Mouse (Mus musculus): ENCODE data around the gene Smarcb1. TPM values are rescaled to one million over a fixed set of nuclear protein-coding genes. Genes with fewer than 3 reads are reported as not detected.

The Smarcb1 gene
- polyA plus RNA-seq, 1 experiment from 2014 or later, result 264 TPM

GRCm38 (mm10) chr10:75883232-75883552 lies 38.2 kb downstream of the Smarcb1 start:
- H3K9me3 ChIP-seq, result no peaks in the 10 kb centered on the region
- H3K36me3 ChIP-seq, result no peaks in the 10 kb centered on the region
- 1% methylated on average over 10 of the region's 10 CpGs for WGBS
- peak overlapping the region; percentile 9; the same call in 1 of the 2 replicates for H3K4me3 ChIP-seq (replicated peaks)
- peak overlapping the region; percentile 45 for H3K4me2 ChIP-seq
- peaks cover 21% of the 10 kb centered on the region for H3K4me1 ChIP-seq (replicated peaks)
- peak; percentile 64; the same call in 1 of the 2 replicates for ATAC-seq (ENCODE audit: insufficient number of reproducible peaks, insufficient read depth, low FRiP score, low TSS enrichment, low read depth)
- no peak overlapping the region for H3K9ac ChIP-seq (replicated peaks)
- no peaks in the 10 kb centered on the region for H3K27me3 ChIP-seq
- H3K27ac ChIP-seq, result peak overlapping the region; percentile 93; the same call in 1 of the 2 replicates

DNA sequence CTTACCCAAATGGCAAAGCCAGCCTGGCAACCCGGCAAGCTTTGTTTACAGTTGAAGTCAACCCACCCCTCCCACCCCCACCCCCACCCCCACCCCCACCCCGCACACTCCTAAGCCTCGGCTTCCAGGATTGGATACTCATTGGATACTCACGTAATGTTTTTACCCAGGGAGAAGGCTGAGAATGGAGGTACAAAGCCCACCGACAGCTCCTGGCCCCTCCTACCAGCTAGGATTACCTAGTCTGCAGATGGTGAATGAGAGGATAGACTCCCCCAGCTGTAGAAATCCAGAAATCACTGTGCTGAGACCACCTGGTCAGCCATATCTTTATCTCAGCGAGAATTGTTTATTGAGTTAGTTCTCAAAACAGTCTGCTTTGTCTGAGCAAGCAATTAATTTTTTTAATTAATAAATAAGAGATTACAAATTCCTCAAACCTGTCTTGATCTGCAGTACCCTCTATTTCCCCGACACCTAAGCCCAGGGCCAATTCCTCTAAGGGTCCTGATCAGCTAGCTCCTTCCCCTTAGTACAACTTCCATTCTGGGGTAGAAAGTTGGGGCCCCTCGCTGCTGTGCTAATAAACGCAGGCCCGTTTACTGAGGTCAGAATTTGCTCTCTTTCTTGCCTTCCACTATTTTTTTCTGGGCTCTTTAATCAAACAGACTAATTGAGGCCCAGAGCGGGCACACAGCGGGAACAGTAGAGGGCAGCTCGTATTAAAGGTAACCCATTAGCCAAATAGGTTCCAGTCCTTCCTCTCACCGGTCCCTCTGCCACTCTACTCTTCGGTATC lies 38.8 kb downstream of the Smarcb1 start:
- WGBS, result 3% methylated on average over 15 of the region's 15 CpGs
- H3K36me3 ChIP-seq, result no peaks in the 10 kb centered on the region
- H3K27me3 ChIP-seq, result no peaks in the 10 kb centered on the region
- peak; percentile 45; the same call in 1 of the 2 replicates for ATAC-seq (ENCODE audit: insufficient number of reproducible peaks, insufficient read depth, low FRiP score, low TSS enrichment, low read depth)
- peak overlapping the region; percentile 45 for H3K4me2 ChIP-seq
- peak overlapping the region; percentile 93 for H3K27ac ChIP-seq
- H3K9ac ChIP-seq (replicated peaks), result no peak overlapping the region
- H3K9me3 ChIP-seq, result no peaks in the 10 kb centered on the region
- peaks cover 21% of the 10 kb centered on the region for H3K4me1 ChIP-seq (replicated peaks)
- peak overlapping the region; percentile 9 for H3K4me3 ChIP-seq (replicated peaks)

- H3K4me2 ChIP-seq, result peak overlapping the region; percentile 45
Observed at GRCm38 (mm10) chr10:75881578-75882432, 39.6 kb downstream of the Smarcb1 start.

GRCm38 (mm10) chr10:75880771-75881577 lies 40.4 kb downstream of the Smarcb1 start:
- no peak for ATAC-seq (ENCODE audit: insufficient number of reproducible peaks, insufficient read depth, low FRiP score, low TSS enrichment, low read depth)
- H3K4me2 ChIP-seq, result 0 out of 2 replicates have a peak overlapping the region, but pooled peaks have one; percentile 10
- H3K27ac ChIP-seq, result peak overlapping the region; percentile 93
- 55% methylated on average over 6 of the region's 6 CpGs for WGBS
- H3K4me1 ChIP-seq (replicated peaks), result peaks cover 21% of the 10 kb centered on the region
- no peak overlapping the region for H3K4me3 ChIP-seq (replicated peaks)
- no peak overlapping the region for H3K9ac ChIP-seq (replicated peaks)
- no peaks in the 10 kb centered on the region for H3K9me3 ChIP-seq
- no peaks in the 10 kb centered on the region for H3K36me3 ChIP-seq
- no peaks in the 10 kb centered on the region for H3K27me3 ChIP-seq

More at GRCm38 (mm10) chr10:75881578-75882432, 39.6 kb downstream of the Smarcb1 start:
- ATAC-seq (ENCODE audit: insufficient number of reproducible peaks, insufficient read depth, low FRiP score, low TSS enrichment, low read depth), result peak; percentile 22; the same call in 1 of the 2 replicates
- Histone ChIP-seq H3K27me3 (no peaks in the 10 kb centered on the region), H3K36me3 (no peaks in the 10 kb centered on the region), H3K4me1 (replicated peaks) (peaks cover 21% of the 10 kb centered on the region), H3K9me3 (no peaks in the 10 kb centered on the region), H3K4me3 (replicated peaks) (no peak overlapping the region; the same call in 1 of the 2 replicates), H3K9ac (replicated peaks) (no peak overlapping the region; the same call in 1 of the 2 replicates), H3K27ac (peak overlapping the region; percentile 93)
- WGBS, result 16% methylated on average over 20 of the region's 20 CpGs

- ATAC-seq (ENCODE audit: insufficient number of reproducible peaks, insufficient read depth, low FRiP score, low TSS enrichment, low read depth), result no peak
- no peaks in the 10 kb centered on the region for H3K36me3 ChIP-seq
- no peak overlapping the region for H3K9ac ChIP-seq (replicated peaks)
- no peaks in the 10 kb centered on the region for H3K27me3 ChIP-seq
- H3K4me3 ChIP-seq (replicated peaks), result no peak overlapping the region
- 94% methylated on average over 10 of the region's 10 CpGs for WGBS
- peaks cover 21% of the 10 kb centered on the region for H3K4me1 ChIP-seq (replicated peaks)
- H3K27ac ChIP-seq, result peak overlapping the region; percentile 93
- no peaks in the 10 kb centered on the region for H3K9me3 ChIP-seq
- no peak overlapping the region for H3K4me2 ChIP-seq
Observed at GRCm38 (mm10) chr10:75880351-75880750, 41.1 kb downstream of the Smarcb1 start.

GRCm38 (mm10) chr10:75878836-75879235 lies 42.6 kb downstream of the Smarcb1 start:
- Histone ChIP-seq H3K27ac (no peak overlapping the region), H3K9ac (replicated peaks) (no peak overlapping the region), H3K36me3 (no peaks in the 10 kb centered on the region), H3K4me1 (replicated peaks) (peaks cover 22% of the 10 kb centered on the region), H3K4me3 (replicated peaks) (no peak overlapping the region), H3K9me3 (no peaks in the 10 kb centered on the region), H3K4me2 (no peak overlapping the region), H3K27me3 (no peaks in the 10 kb centered on the region)
- WGBS, result 90% methylated on average over 3 of the region's 3 CpGs
- no peak for ATAC-seq (ENCODE audit: insufficient number of reproducible peaks, insufficient read depth, low FRiP score, low TSS enrichment, low read depth)

DNA sequence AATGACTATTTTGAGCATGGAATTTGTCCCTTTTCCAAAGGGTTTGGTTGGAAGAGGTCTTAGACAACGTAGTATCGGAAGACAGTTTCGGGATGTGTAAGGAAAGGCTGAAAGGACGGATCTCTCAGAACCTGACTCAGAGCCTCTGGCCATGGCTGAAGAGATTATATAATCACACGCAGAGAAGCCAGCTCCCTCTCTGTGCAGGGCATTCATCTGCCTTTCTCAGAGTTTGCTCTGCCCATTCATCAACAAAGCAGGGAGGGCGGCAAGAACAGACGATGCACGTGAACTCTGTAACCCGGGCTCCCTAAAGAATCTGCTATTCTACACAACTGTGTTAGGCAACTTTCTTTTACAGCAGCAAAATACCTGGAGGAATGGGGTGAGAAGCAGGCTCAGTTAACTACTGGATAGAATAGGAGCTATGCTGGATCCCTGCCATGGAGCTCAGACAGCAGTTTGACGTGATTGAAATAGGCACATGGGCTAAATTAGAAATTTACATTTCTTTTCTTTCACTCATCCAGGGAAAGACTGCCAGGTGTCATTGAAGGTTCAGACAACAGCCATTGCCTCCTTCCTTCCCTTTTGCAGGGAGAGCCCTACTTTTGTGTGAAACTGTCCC lies 47.8 kb downstream of the Smarcb1 start:
- Histone ChIP-seq H3K4me2 (peak overlapping the region; percentile 61), H3K4me1 (replicated peaks) (peaks cover 11% of the 10 kb centered on the region), H3K27me3 (no peaks in the 10 kb centered on the region), H3K36me3 (no peaks in the 10 kb centered on the region), H3K27ac (no peak overlapping the region), H3K4me3 (replicated peaks) (no peak overlapping the region), H3K9me3 (no peaks in the 10 kb centered on the region), H3K9ac (replicated peaks) (peak overlapping the region; percentile 40; the same call in 1 of the 2 replicates)
- ATAC-seq (ENCODE audit: insufficient number of reproducible peaks, insufficient read depth, low FRiP score, low TSS enrichment, low read depth), result no peak
- 53% methylated on average over 10 of the region's 10 CpGs for WGBS

DNA sequence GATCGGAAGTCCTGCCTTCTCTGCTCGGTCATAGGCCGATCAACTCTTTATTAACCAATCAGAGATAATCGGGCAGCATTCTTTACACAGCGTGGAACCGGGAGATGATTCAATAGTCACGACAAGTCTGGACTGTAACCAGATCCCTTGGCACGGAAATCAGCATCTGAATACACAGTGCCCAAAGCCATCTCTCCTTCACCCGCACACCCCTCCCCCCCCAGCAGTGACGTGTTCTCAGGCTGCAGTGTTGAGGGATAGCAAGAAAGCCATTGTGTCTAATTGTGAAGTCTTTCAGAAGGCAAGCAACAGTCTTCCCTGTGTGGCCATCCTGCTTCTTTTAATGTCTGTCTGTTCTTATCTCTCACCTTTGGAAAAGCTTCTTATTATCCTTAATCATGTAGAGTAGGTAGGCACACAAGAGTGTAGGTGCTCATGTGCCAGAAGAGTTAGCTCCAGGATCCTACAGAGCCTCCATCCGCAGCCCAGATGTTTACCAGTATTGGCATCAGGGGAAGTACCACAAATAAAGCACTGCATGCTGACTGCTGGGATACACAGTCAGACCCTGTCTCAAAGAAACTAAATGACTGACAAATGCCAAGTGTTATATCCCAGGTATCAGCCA lies 48.4 kb downstream of the Smarcb1 start:
- Histone ChIP-seq H3K27me3 (no peaks in the 10 kb centered on the region), H3K36me3 (no peaks in the 10 kb centered on the region), H3K4me2 (peak overlapping the region; percentile 61), H3K9ac (replicated peaks) (peak overlapping the region; percentile 40; the same call in 1 of the 2 replicates), H3K4me1 (replicated peaks) (peaks cover 11% of the 10 kb centered on the region), H3K27ac (peak overlapping the region; percentile 51), H3K4me3 (replicated peaks) (peak overlapping the region; percentile 33), H3K9me3 (no peaks in the 10 kb centered on the region)
- WGBS, result 3% methylated on average over 11 of the region's 11 CpGs
- peak; percentile 94 for ATAC-seq (ENCODE audit: insufficient number of reproducible peaks, insufficient read depth, low FRiP score, low TSS enrichment, low read depth)

- H3K4me2 ChIP-seq, result peak overlapping the region; percentile 61
- no peaks in the 10 kb centered on the region for H3K27me3 ChIP-seq
- no peaks in the 10 kb centered on the region for H3K36me3 ChIP-seq
- H3K9me3 ChIP-seq, result no peaks in the 10 kb centered on the region
- 0 out of 2 replicates have a peak overlapping the region, but pooled peaks have one; percentile 40 for H3K9ac ChIP-seq (replicated peaks)
- ATAC-seq (ENCODE audit: insufficient number of reproducible peaks, insufficient read depth, low FRiP score, low TSS enrichment, low read depth), result peak; percentile 12; the same call in 1 of the 2 replicates
- H3K27ac ChIP-seq, result peak overlapping the region; percentile 51; the same call in 1 of the 2 replicates
- H3K4me1 ChIP-seq (replicated peaks), result peaks cover 11% of the 10 kb centered on the region
- 40% methylated on average over 10 of the region's 10 CpGs for WGBS
- H3K4me3 ChIP-seq (replicated peaks), result peak overlapping the region; percentile 33
Observed at GRCm38 (mm10) chr10:75872025-75872914, 49.1 kb downstream of the Smarcb1 start.

Measured in limb, embryonic 12.5 days (tissue).